Mouse (Mus musculus) forebrain, postnatal 0 days (tissue): ENCODE results near the gene Gdf5. TPM values are rescaled to one million over a fixed set of nuclear protein-coding genes. Genes with fewer than 3 reads are reported as not detected.
A peak's percentile ranks its signal among the peaks of the same experiment; 100 is the strongest.

ENCODE experiments used
- ATAC-seq: fragments of 200-750 bp; cut with Nextera tagmentation; 2 replicates; pipeline ENCODE4 v1.8.0; 2017; ENCODE audit warnings: mild to moderate bottlenecking, moderate library complexity
- DNase-seq: peaks from one replicate; pipeline ENCODE4 v3.0.0-alpha.2; 2015
- H3K27ac ChIP-seq: fragments of 300-500 bp; sonication (generic); 2 replicates; pipeline ENCODE4 v1.5.1; 2014; ENCODE audit warnings: low read depth, mild to moderate bottlenecking, antibody characterized with exemption, low read length, moderate library complexity, mixed read lengths
- H3K27me3 ChIP-seq: fragments of 300-500 bp; sonication (generic); 2 replicates; pipeline ENCODE4 v1.6.1; 2014; ENCODE audit warnings: mild to moderate bottlenecking, low read length, mixed read lengths; ENCODE audit not compliant: insufficient read depth
- H3K36me3 ChIP-seq: fragments of 300-500 bp; sonication (generic); 2 replicates; pipeline ENCODE4 v1.6.1; 2014; ENCODE audit warnings: mild to moderate bottlenecking, moderate library complexity; ENCODE audit not compliant: insufficient read depth
- H3K4me1 ChIP-seq: fragments of 300-500 bp; sonication (generic); 2 replicates; pipeline ENCODE4 v1.6.1; 2014; ENCODE audit warnings: antibody characterized with exemption; ENCODE audit not compliant: insufficient read depth
- H3K4me2 ChIP-seq: fragments of 300-500 bp; sonication (generic); 2 replicates; pipeline ENCODE4 v1.6.1; 2014; ENCODE audit warnings: low read depth, mild to moderate bottlenecking, moderate library complexity
- H3K4me3 ChIP-seq: fragments of 300-500 bp; sonication (generic); 2 replicates; pipeline ENCODE4 v1.5.1; 2014; ENCODE audit warnings: low read depth, low read length, mixed read lengths
- H3K9ac ChIP-seq: fragments of 300-500 bp; sonication (generic); 2 replicates; pipeline ENCODE4 v1.6.1; 2014; ENCODE audit warnings: mild to moderate bottlenecking
- H3K9me3 ChIP-seq: fragments of 300-500 bp; sonication (generic); 2 replicates; pipeline ENCODE4 v1.6.1; 2016; ENCODE audit warnings: low read length
- CTCF ChIP-seq: sonication (generic); IDR thresholded peaks from 2 replicates; pipeline ENCODE4 v1.5.1; 2016; ENCODE audit warnings: antibody characterized with exemption, control low read depth, low read depth
- WGBS: fragments of 180-500 bp; shearing (Covaris S2); extraction: QIAGEN DNeasy Blood & Tissue Kit; methylation state at CpG from one replicate; pipeline ENCODE4 v1.1.7; 2014; 5-methylcytosine and 5-hydroxymethylcytosine counted together
- polyA plus RNA-seq: library from polyadenylated mRNA; unstranded; fragments of >200 nt; fragmentation: Nextera tagmentation; extraction: Ambion mirVana; gene quantifications from 2 replicates; pipeline ENCODE4 v1.2.1, GENCODE M21; 2015
- total RNA-seq: library from RNA; depleted of rRNA; stranded (reverse); fragments of >200 nt; gene quantifications from 2 replicates; pipeline ENCODE4 v1.2.3, GENCODE M21; 2014

Gene Gdf5
- total and polyA plus RNA-seq, 2 experiments from 2014 or later = 3.8 to 3.9 TPM

DNA sequence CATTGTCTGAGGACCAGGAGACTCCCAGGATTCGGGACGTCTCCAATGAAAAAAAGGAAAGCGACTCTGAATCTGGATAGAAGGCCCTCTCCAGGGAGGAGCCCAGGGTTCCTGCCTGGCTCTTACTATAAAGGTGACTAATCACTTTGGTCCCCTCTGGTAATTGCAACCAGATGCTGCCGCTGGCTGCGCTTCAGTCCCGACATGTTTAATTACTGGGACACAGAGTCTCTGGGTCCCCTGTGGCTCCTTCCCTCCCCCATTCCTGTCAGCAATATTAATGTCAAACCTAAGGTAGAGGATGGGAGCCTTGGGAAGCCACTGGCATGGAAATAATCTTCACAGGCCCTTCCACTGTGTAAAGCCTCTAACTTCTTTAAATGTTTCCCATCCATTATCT is 4.2 kb upstream of the Gdf5 start:
- WGBS = 16% methylated on average over 6 of the region's 6 CpGs
- no peak for TF ChIP-seq CTCF
- H3K4me1 ChIP-seq = no peaks in the 10 kb centered on the region
- ATAC-seq = no peak
- no peak overlapping the region for H3K9ac ChIP-seq
- no peak overlapping the region for H3K4me2 ChIP-seq
- DNase-seq = no peak
- no peaks in the 10 kb centered on the region for H3K9me3 ChIP-seq
- H3K27ac ChIP-seq = no peak overlapping the region
- no peaks in the 10 kb centered on the region for H3K36me3 ChIP-seq
- H3K4me3 ChIP-seq = no peak overlapping the region
- no peaks in the 10 kb centered on the region for H3K27me3 ChIP-seq

DNA sequence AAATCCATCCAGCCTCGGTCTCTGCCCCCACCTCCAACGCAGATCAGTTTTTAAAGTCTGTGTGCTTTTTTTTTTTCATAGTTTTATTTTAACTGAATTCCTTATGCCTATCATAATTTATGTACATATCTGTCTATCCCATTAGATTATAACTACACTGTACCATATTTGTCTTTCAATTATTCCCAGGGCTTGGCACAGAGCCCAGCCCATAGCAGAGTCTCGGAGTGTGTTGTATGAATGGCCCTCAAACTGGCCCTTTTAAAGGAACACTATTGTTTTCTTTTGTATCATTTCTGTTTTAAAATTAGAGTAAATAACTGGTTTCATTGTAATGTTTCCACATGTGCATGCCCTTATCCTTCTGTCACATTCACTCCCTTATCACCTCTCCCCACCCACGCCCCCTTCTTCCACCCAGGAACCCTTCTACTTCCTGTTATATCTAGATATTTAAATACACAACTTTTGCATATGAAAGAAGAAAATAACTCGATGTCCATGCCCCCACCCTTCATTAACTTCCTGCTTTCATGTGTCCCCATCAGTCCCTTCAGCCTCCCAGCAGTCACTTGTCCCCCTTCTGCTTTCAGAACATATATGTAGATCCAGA is 2.3 kb upstream of the Gdf5 start:
- Histone ChIP-seq H3K4me1 (no peaks in the 10 kb centered on the region), H3K27me3 (no peaks in the 10 kb centered on the region), H3K4me2 (no peak overlapping the region), H3K36me3 (no peaks in the 10 kb centered on the region), H3K4me3 (no peak overlapping the region), H3K9ac (no peak overlapping the region), H3K27ac (no peak overlapping the region), H3K9me3 (no peaks in the 10 kb centered on the region)
- DNase-seq (no peak), ATAC-seq (no peak)
- WGBS = 53% methylated on average over 5 of the region's 5 CpGs
- no peak for TF ChIP-seq CTCF

- no peak for TF ChIP-seq CTCF
- Histone ChIP-seq H3K9me3 (no peaks in the 10 kb centered on the region), H3K4me3 (no peak overlapping the region), H3K36me3 (no peaks in the 10 kb centered on the region), H3K27ac (no peak overlapping the region), H3K4me2 (no peak overlapping the region), H3K4me1 (no peaks in the 10 kb centered on the region), H3K27me3 (no peaks in the 10 kb centered on the region), H3K9ac (no peak overlapping the region)
- DNase-seq (no peak), ATAC-seq (no peak)
- WGBS = 5% methylated on average over 4 of the region's 4 CpGs
Observed at GRCm38 (mm10) chr2:155946499-155946898, 1.3 kb upstream of the Gdf5 start.

- Histone ChIP-seq H3K4me3 (no peak overlapping the region), H3K9me3 (no peaks in the 10 kb centered on the region), H3K36me3 (no peaks in the 10 kb centered on the region), H3K27ac (no peak overlapping the region), H3K9ac (no peak overlapping the region), H3K27me3 (no peaks in the 10 kb centered on the region), H3K4me2 (no peak overlapping the region), H3K4me1 (no peaks in the 10 kb centered on the region)
- ATAC-seq = no peak
- DNase-seq = peak; percentile 78
- TF ChIP-seq CTCF = peak; percentile 82
- 4% methylated on average over 7 of the region's 7 CpGs for WGBS
Observed at GRCm38 (mm10) chr2:155946069-155946468, 902 bp upstream of the Gdf5 start.

DNA sequence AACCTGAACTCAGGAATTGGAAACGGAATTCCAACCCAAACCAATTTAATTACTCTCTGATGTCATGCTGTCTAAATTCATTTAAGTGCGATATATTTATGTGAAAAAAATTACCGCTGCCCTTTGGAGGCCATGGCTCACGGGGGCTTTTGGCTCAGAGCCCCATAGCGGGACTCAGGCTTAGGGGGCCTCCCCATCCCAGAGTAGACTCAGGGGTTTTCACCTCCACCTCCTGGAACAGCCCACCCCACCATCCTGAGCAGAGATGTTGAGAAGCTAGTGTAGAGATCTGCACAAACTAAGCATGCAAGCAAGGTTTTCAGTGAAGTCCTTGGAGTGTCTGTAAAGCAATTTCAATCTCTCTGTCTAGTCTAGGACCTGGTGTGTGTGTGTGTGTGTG is 413 bp upstream of the Gdf5 start:
- 34% methylated on average over 5 of the region's 5 CpGs for WGBS

DNA sequence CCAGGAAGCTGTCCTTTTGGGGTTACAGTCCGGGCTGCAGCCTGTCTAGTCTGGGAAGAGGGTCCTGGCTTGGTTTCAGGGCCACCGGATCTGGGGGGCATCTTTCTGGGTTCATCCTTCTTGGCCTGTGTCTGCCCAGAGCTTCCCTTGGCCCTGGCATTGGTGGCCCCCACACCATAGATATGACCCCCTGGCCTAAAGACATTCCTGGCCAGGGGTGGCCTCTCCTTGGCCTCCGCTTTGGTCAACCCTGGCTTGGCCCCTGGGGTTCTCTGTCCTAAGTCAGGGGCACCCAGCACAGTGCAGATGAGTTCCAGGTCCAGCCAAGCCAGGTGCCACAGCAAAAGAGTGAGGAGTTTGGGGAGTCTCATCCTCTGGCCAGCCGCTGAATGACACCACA is 482 bp downstream of the Gdf5 start:
- WGBS = 87% methylated on average over 4 of the region's 4 CpGs
- H3K27ac ChIP-seq = 0 out of 2 replicates have a peak overlapping the region, but pooled peaks have one; percentile 1
- no peaks in the 10 kb centered on the region for H3K27me3 ChIP-seq
- no peaks in the 10 kb centered on the region for H3K4me1 ChIP-seq
- TF ChIP-seq CTCF = no peak
- no peaks in the 10 kb centered on the region for H3K9me3 ChIP-seq
- DNase-seq (no peak), ATAC-seq (no peak)
- H3K4me2 ChIP-seq = peak overlapping the region; percentile 27; the same call in 1 of the 2 replicates
- H3K9ac ChIP-seq = 0 out of 2 replicates have a peak overlapping the region, but pooled peaks have one; percentile 10
- H3K4me3 ChIP-seq = no peak overlapping the region
- no peaks in the 10 kb centered on the region for H3K36me3 ChIP-seq

More for the DNA sequence above, 413 bp upstream of the Gdf5 start:
- Histone ChIP-seq H3K27me3 (no peaks in the 10 kb centered on the region), H3K4me1 (no peaks in the 10 kb centered on the region), H3K36me3 (no peaks in the 10 kb centered on the region), H3K9me3 (no peaks in the 10 kb centered on the region), H3K4me2 (no peak overlapping the region; the same call in 1 of the 2 replicates), H3K9ac (no peak overlapping the region), H3K4me3 (no peak overlapping the region), H3K27ac (no peak overlapping the region)
- ATAC-seq = no peak
- DNase-seq = no peak
- no peak for TF ChIP-seq CTCF

- ATAC-seq (no peak), DNase-seq (no peak)
- Histone ChIP-seq H3K4me3 (0 out of 2 replicates have a peak overlapping the region, but pooled peaks have one; percentile 1), H3K36me3 (no peaks in the 10 kb centered on the region), H3K4me2 (peak overlapping the region; percentile 22; the same call in 1 of the 2 replicates), H3K9me3 (no peaks in the 10 kb centered on the region), H3K27ac (no peak overlapping the region), H3K9ac (no peak overlapping the region), H3K27me3 (no peaks in the 10 kb centered on the region), H3K4me1 (no peaks in the 10 kb centered on the region)
- under 1% methylated on average over 8 of the region's 8 CpGs for WGBS
- no peak for TF ChIP-seq CTCF
Observed at GRCm38 (mm10) chr2:155943463-155943862, 1.7 kb downstream of the Gdf5 start.
